Mouse (Mus musculus) E14TG2a.4 (cell line): Measurements from ENCODE around the gene Tldc2.

Experiments
- CTCF ChIP-seq: conservative IDR thresholded peaks from 2 replicates; pipeline ENCODE4 v1.5.1; 2014; ENCODE audit warnings: low read length
- POU5F1 ChIP-seq: IDR thresholded peaks from 2 replicates; pipeline ENCODE4 v1.6.1; 2014; ENCODE audit warnings: low read length, borderline replicate concordance

- no peak for TF ChIP-seq CTCF
- no peak for TF ChIP-seq POU5F1
Measured at GRCm38 (mm10) chr2:157102256-157102655, 15.4 kb downstream of the Tldc2 start.
